Mouse (Mus musculus): ENCODE measurements around the gene Ptgfrn. TPM values are rescaled to one million over a fixed set of nuclear protein-coding genes. Genes with fewer than 3 reads are reported as not detected.

Gene Ptgfrn
- polyA plus RNA-seq, 1 experiment from 2014 or later, result 3.6 TPM

GRCm38 (mm10) chr3:101044686-101045085 is 65.4 kb downstream of the Ptgfrn start:
- no peak for ATAC-seq (ENCODE audit: low FRiP score)
- H3K9me3 ChIP-seq (ENCODE audit: control insufficient read depth, low read length), result no peaks in the 10 kb centered on the region
- no peaks in the 10 kb centered on the region; the same call in 1 of the 2 replicates for H3K36me3 ChIP-seq (replicated peaks; ENCODE audit: control insufficient read depth, insufficient read depth)
- H3K27me3 ChIP-seq (ENCODE audit: control insufficient read depth, insufficient read depth, low read length), result no peaks in the 10 kb centered on the region
- H3K4me1 ChIP-seq (replicated peaks; ENCODE audit: control insufficient read depth, insufficient read depth, low read length), result peaks cover 3% of the 10 kb centered on the region; the same call in 1 of the 2 replicates
- H3K27ac ChIP-seq, result no peak overlapping the region
- H3K4me3 ChIP-seq (replicated peaks; ENCODE audit: low read length), result no peak overlapping the region
- H3K9ac ChIP-seq, result no peak overlapping the region
- no peak for DNase-seq (ENCODE audit: low spot score)
- H3K4me2 ChIP-seq (replicated peaks), result no peak overlapping the region
- 91% methylated on average over 6 of the region's 6 CpGs for WGBS

GRCm38 (mm10) chr3:101041997-101042396 is 68.1 kb downstream of the Ptgfrn start:
- no peak overlapping the region for H3K9ac ChIP-seq
- H3K4me3 ChIP-seq (replicated peaks; ENCODE audit: low read length), result no peak overlapping the region
- H3K4me1 ChIP-seq (replicated peaks; ENCODE audit: control insufficient read depth, insufficient read depth, low read length), result no peaks in the 10 kb centered on the region
- no peaks in the 10 kb centered on the region for H3K27me3 ChIP-seq (ENCODE audit: control insufficient read depth, insufficient read depth, low read length)
- DNase-seq (ENCODE audit: low spot score), result no peak
- H3K9me3 ChIP-seq (ENCODE audit: control insufficient read depth, low read length), result no peaks in the 10 kb centered on the region
- H3K27ac ChIP-seq, result no peak overlapping the region
- WGBS, result 60% methylated on average over 7 of the region's 7 CpGs
- no peaks in the 10 kb centered on the region; the same call in 1 of the 2 replicates for H3K36me3 ChIP-seq (replicated peaks; ENCODE audit: control insufficient read depth, insufficient read depth)
- H3K4me2 ChIP-seq (replicated peaks), result no peak overlapping the region
- ATAC-seq (ENCODE audit: low FRiP score), result no peak

- 82% methylated on average over 5 of the region's 5 CpGs for WGBS
- H3K4me1 ChIP-seq (replicated peaks; ENCODE audit: control insufficient read depth, insufficient read depth, low read length), result no peaks in the 10 kb centered on the region
- DNase-seq (ENCODE audit: low spot score), result no peak
Observed at GRCm38 (mm10) chr3:101037984-101038545, 72.0 kb downstream of the Ptgfrn start.

GRCm38 (mm10) chr3:101036001-101036400 is 74.1 kb downstream of the Ptgfrn start:
- Histone ChIP-seq H3K9ac (no peak overlapping the region), H3K27me3 (ENCODE audit: control insufficient read depth, insufficient read depth, low read length) (no peaks in the 10 kb centered on the region), H3K36me3 (replicated peaks; ENCODE audit: control insufficient read depth, insufficient read depth) (no peaks in the 10 kb centered on the region), H3K4me3 (replicated peaks; ENCODE audit: low read length) (no peak overlapping the region), H3K9me3 (ENCODE audit: control insufficient read depth, low read length) (no peaks in the 10 kb centered on the region), H3K4me2 (replicated peaks) (no peak overlapping the region), H3K4me1 (replicated peaks; ENCODE audit: control insufficient read depth, insufficient read depth, low read length) (no peaks in the 10 kb centered on the region), H3K27ac (no peak overlapping the region)
- ATAC-seq (ENCODE audit: low FRiP score), result no peak
- DNase-seq (ENCODE audit: low spot score), result no peak
- 92% methylated on average over 2 of the region's 2 CpGs for WGBS

More at GRCm38 (mm10) chr3:101037984-101038545, 72.0 kb downstream of the Ptgfrn start:
- no peak overlapping the region for H3K4me3 ChIP-seq (replicated peaks; ENCODE audit: low read length)
- H3K9ac ChIP-seq, result no peak overlapping the region
- no peak for ATAC-seq (ENCODE audit: low FRiP score)
- no peak overlapping the region for H3K27ac ChIP-seq
- no peak overlapping the region for H3K4me2 ChIP-seq (replicated peaks)
- H3K9me3 ChIP-seq (ENCODE audit: control insufficient read depth, low read length), result no peaks in the 10 kb centered on the region
- no peaks in the 10 kb centered on the region; the same call in 1 of the 2 replicates for H3K36me3 ChIP-seq (replicated peaks; ENCODE audit: control insufficient read depth, insufficient read depth)
- H3K27me3 ChIP-seq (ENCODE audit: control insufficient read depth, insufficient read depth, low read length), result no peaks in the 10 kb centered on the region

DNA sequence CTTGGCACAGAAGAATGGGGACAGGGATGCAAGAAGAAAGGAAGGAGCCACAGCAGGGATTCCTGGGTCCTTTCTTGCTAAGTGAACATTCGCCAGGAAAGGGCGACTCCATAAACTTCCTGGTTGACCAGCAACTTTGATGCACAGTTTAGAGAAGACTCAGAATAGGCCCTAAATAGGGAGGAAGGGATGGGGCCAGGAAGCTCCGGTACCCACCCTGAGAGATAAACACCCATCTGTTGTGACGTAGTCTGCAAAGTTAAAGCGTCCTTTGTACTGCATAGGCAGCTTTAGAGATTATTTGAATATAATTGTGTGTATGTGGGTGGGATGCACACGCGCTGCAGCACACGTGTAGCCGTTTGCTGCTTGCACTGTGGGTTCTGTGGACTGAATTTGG is 75.6 kb downstream of the Ptgfrn start:
- Histone ChIP-seq H3K27me3 (ENCODE audit: control insufficient read depth, insufficient read depth, low read length) (no peaks in the 10 kb centered on the region), H3K36me3 (replicated peaks; ENCODE audit: control insufficient read depth, insufficient read depth) (no peaks in the 10 kb centered on the region), H3K9me3 (ENCODE audit: control insufficient read depth, low read length) (no peaks in the 10 kb centered on the region), H3K27ac (no peak overlapping the region), H3K4me2 (replicated peaks) (no peak overlapping the region), H3K4me3 (replicated peaks; ENCODE audit: low read length) (no peak overlapping the region), H3K9ac (no peak overlapping the region), H3K4me1 (replicated peaks; ENCODE audit: control insufficient read depth, insufficient read depth, low read length) (no peaks in the 10 kb centered on the region)
- 89% methylated on average over 9 of the region's 9 CpGs for WGBS
- ATAC-seq (ENCODE audit: low FRiP score) (no peak), DNase-seq (ENCODE audit: low spot score) (no peak)

- H3K4me3 ChIP-seq (replicated peaks; ENCODE audit: low read length), result no peak overlapping the region
- WGBS, result 49% methylated on average over 4 of the region's 4 CpGs
- no peak overlapping the region for H3K27ac ChIP-seq
- no peaks in the 10 kb centered on the region for H3K36me3 ChIP-seq (replicated peaks; ENCODE audit: control insufficient read depth, insufficient read depth)
- H3K4me2 ChIP-seq (replicated peaks), result no peak overlapping the region
- no peak overlapping the region for H3K9ac ChIP-seq
- no peaks in the 10 kb centered on the region for H3K9me3 ChIP-seq (ENCODE audit: control insufficient read depth, low read length)
- DNase-seq (ENCODE audit: low spot score) (no peak), ATAC-seq (ENCODE audit: low FRiP score) (no peak)
- no peaks in the 10 kb centered on the region for H3K27me3 ChIP-seq (ENCODE audit: control insufficient read depth, insufficient read depth, low read length)
- no peaks in the 10 kb centered on the region for H3K4me1 ChIP-seq (replicated peaks; ENCODE audit: control insufficient read depth, insufficient read depth, low read length)
Observed at GRCm38 (mm10) chr3:101033644-101034043, 76.4 kb downstream of the Ptgfrn start.

- Histone ChIP-seq H3K27me3 (ENCODE audit: control insufficient read depth, insufficient read depth, low read length) (no peaks in the 10 kb centered on the region), H3K4me3 (replicated peaks; ENCODE audit: low read length) (no peak overlapping the region), H3K36me3 (replicated peaks; ENCODE audit: control insufficient read depth, insufficient read depth) (no peaks in the 10 kb centered on the region), H3K9ac (no peak overlapping the region), H3K9me3 (ENCODE audit: control insufficient read depth, low read length) (no peaks in the 10 kb centered on the region), H3K4me2 (replicated peaks) (no peak overlapping the region), H3K27ac (no peak overlapping the region), H3K4me1 (replicated peaks; ENCODE audit: control insufficient read depth, insufficient read depth, low read length) (no peaks in the 10 kb centered on the region)
- DNase-seq (ENCODE audit: low spot score) (no peak), ATAC-seq (ENCODE audit: low FRiP score) (no peak)
- WGBS, result 71% methylated on average over 7 of the region's 7 CpGs
Observed at GRCm38 (mm10) chr3:101031456-101032142, 78.5 kb downstream of the Ptgfrn start.

GRCm38 (mm10) chr3:101030630-101031029 is 79.4 kb downstream of the Ptgfrn start:
- Histone ChIP-seq H3K27ac (no peak overlapping the region), H3K36me3 (replicated peaks; ENCODE audit: control insufficient read depth, insufficient read depth) (no peaks in the 10 kb centered on the region), H3K4me1 (replicated peaks; ENCODE audit: control insufficient read depth, insufficient read depth, low read length) (no peaks in the 10 kb centered on the region), H3K27me3 (ENCODE audit: control insufficient read depth, insufficient read depth, low read length) (no peaks in the 10 kb centered on the region), H3K9ac (no peak overlapping the region), H3K4me2 (replicated peaks) (no peak overlapping the region), H3K9me3 (ENCODE audit: control insufficient read depth, low read length) (no peaks in the 10 kb centered on the region), H3K4me3 (replicated peaks; ENCODE audit: low read length) (no peak overlapping the region)
- no peak for DNase-seq (ENCODE audit: low spot score)
- 100% methylated on average over 1 of the region's 1 CpGs for WGBS
- no peak for ATAC-seq (ENCODE audit: low FRiP score)

GRCm38 (mm10) chr3:101029339-101029738 is 80.7 kb downstream of the Ptgfrn start, which contains the start of gene Cd101:
TSS of gene Cd101 (minus strand) at chr3:101029556.
- Histone ChIP-seq H3K27ac (no peak within 1 kb of the TSS), H3K27me3 (ENCODE audit: control insufficient read depth, insufficient read depth, low read length) (no peaks in the 10 kb centered on the region), H3K9me3 (ENCODE audit: control insufficient read depth, low read length) (no peaks in the 10 kb centered on the region), H3K4me1 (replicated peaks; ENCODE audit: control insufficient read depth, insufficient read depth, low read length) (no peaks in the 10 kb centered on the region), H3K4me2 (replicated peaks) (no peak within 1 kb of the TSS), H3K36me3 (replicated peaks; ENCODE audit: control insufficient read depth, insufficient read depth) (no peaks in the 10 kb centered on the region), H3K9ac (no peak within 1 kb of the TSS), H3K4me3 (replicated peaks; ENCODE audit: low read length) (no peak within 1 kb of the TSS)
- WGBS, result 94% methylated on average over 4 of the region's 4 CpGs
- DNase-seq (ENCODE audit: low spot score) (no peak), ATAC-seq (ENCODE audit: low FRiP score) (no peak)
